In genomic region chr6:100300831-100301230, GRCm38 (mm10) we compare ENCODE assay signal across 11 mouse cellular contexts.
"Had no signal": no experiment of that assay in that cellular context is flagged by ENCODE, and none has a peak within 500 bp of the region (broad histone marks: within the 10 kb centered on the region; RNA-seq: fewer than 3 reads in every experiment).

No protein-coding gene starts in this region.

- H3K9ac ChIP-seq: limb, embryonic 13.5 days; liver, embryonic 12.5 days; midbrain, embryonic 12.5 days; neural tube, embryonic 13.5 days had no signal

- H3K4me1 ChIP-seq: midbrain, embryonic 12.5 days; neural tube, embryonic 13.5 days had no signal

- H3K27ac ChIP-seq: limb, embryonic 13.5 days; midbrain, embryonic 12.5 days; neural tube, embryonic 13.5 days had no signal

- DNase-seq: kidney, adult 9 months; lung, adult 18-20 months; right cerebral cortex, postnatal 4 days; spleen, adult 18-20 months; thymus, adult 18-20 months; thymus, postnatal 14 days had no signal

- H3K9me3 ChIP-seq: limb, embryonic 13.5 days; liver, embryonic 12.5 days; midbrain, embryonic 12.5 days; neural tube, embryonic 13.5 days had no signal

- H3K36me3 ChIP-seq: limb, embryonic 13.5 days; liver, embryonic 12.5 days; midbrain, embryonic 12.5 days; neural tube, embryonic 13.5 days had no signal

- H3K4me2 ChIP-seq: limb, embryonic 13.5 days; liver, embryonic 12.5 days; midbrain, embryonic 12.5 days; neural tube, embryonic 13.5 days had no signal

- H3K4me3 ChIP-seq: limb, embryonic 13.5 days; liver, embryonic 12.5 days; midbrain, embryonic 12.5 days; neural tube, embryonic 13.5 days had no signal

- ATAC-seq: midbrain, embryonic 16.5 days had no signal
